Mouse (Mus musculus) ES-Bruce4 (cell line): ENCODE data around the gene Ccnf.

Experiments used
- CTCF ChIP-seq: IDR thresholded peaks from one replicate; pipeline ENCODE4 v1.8.1; 2011; ENCODE audit warnings: low read depth, low read length
- EP300 ChIP-seq: IDR thresholded peaks from 2 replicates; pipeline ENCODE4 v1.6.1; 2011; ENCODE audit warnings: low read depth, low read length; ENCODE audit not compliant: insufficient read depth
- POLR2A ChIP-seq: IDR thresholded peaks from one replicate; pipeline ENCODE4 v1.8.1; 2011; ENCODE audit warnings: low read length; ENCODE audit not compliant: insufficient read depth

DNA sequence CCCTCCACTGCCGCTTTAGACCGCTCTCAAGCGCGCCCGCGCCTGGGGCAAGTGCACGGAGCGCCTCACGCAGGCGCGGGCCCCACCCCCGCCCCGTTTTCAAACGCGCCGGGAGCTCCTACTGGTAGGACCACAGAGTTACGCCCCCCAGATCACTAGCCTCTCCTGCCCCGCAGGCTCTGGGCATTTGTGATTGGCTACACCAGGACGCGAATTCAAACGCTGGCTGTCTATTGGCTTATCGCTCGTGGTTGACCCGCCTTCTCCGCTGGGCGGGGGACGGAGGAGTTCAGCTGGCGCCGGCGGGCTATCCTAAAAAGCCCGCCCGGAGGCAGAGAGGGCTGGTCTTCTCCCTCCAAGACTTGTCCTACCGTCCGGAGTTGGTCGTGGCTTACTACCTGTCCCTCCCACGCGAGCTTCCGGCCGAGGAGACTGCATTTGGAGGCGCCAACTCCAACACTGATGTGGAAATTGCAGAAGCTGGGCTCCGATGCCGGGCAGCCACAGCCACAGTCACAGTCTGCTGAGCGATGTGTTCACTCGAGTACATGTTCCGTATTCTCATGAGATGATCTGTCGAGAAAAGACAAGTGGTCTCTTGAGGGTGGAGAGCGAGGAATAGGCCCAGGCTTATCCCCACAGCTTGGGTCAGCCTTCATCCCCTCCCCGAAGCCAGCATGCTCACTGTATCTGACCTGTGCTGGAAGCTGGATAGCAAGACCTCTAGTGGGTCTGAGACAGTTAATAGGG lies at the start of gene Ccnf:
- no peak for TF ChIP-seq CTCF
- peak; percentile 37 for TF ChIP-seq POLR2A
- TF ChIP-seq EP300 = no peak; the same call in 1 of the 2 replicates
